Mouse (Mus musculus): ENCODE data around the gene Mef2d. TPM values are rescaled to one million over a fixed set of nuclear protein-coding genes. Genes with fewer than 3 reads are reported as not detected.
"Not testable (repeated sequence)": the region's sequence is repeated elsewhere in the genome, so short reads cannot be mapped to it uniquely, and the experiment has no call there.

Gene Mef2d
- polyA plus RNA-seq, 1 experiment from 2014 or later: 28.3 TPM

DNA sequence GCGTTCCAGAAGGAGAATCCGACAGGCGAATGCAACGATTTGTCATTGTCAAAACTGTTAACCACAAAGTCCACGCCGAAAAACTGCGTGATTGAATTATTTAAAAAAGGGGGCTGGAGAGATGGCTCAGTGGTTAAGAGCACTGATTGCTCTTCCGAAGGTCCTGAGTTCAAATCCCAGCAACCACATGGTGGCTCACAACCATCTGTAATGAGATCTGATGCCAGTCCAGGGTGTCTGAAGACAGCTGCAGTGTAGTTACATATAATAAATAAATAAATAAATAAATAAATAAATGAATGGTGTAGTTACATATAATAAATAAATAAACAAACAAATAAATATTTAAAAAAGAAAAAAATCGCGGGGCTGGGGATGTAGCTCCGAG, 36.2 kb downstream of the Mef2d start:
- not testable (repeated sequence) for H3K4me1 ChIP-seq (replicated peaks; ENCODE audit: control insufficient read depth, insufficient read depth, low read length); H3K27me3 ChIP-seq (replicated peaks; ENCODE audit: control insufficient read depth, insufficient read depth, low read length); H3K9me3 ChIP-seq (ENCODE audit: control insufficient read depth, low read length); ATAC-seq; H3K9ac ChIP-seq (replicated peaks; ENCODE audit: low read depth, low read length); H3K36me3 ChIP-seq (ENCODE audit: control insufficient read depth, insufficient read depth)
- peak overlapping the region; percentile 25 for H3K4me2 ChIP-seq (ENCODE audit: low read length)
- H3K27ac ChIP-seq (ENCODE audit: low read length): peak overlapping the region; percentile 99
- H3K4me3 ChIP-seq (replicated peaks; ENCODE audit: low read length): peak overlapping the region; percentile 60
- WGBS: 30% methylated on average over 11 of the region's 11 CpGs

DNA sequence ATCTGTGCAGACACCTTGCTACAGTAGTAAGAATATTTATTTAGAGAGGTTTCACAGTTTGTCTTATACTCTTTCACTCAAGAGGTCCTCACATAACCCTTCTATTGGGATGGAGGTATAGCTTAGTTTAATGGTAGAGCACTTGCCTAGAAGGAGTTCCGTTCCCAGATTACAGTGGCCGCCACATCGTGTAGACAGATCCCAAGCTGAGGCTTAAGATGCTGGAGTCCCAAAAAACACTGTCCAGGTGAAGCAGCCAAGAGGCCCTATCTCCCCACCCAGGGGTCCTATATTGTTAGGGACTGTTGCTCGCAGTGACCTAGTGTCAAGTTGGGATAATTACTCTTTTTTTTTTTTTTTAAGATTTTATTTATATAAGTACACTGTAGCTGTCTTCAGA, 36.8 kb downstream of the Mef2d start:
- Histone ChIP-seq H3K9me3 (ENCODE audit: control insufficient read depth, low read length) (no peaks in the 10 kb centered on the region), H3K27ac (ENCODE audit: low read length) (no peak overlapping the region), H3K9ac (replicated peaks; ENCODE audit: low read depth, low read length) (no peak overlapping the region), H3K4me3 (replicated peaks; ENCODE audit: low read length) (no peak overlapping the region), H3K4me2 (ENCODE audit: low read length) (no peak overlapping the region), H3K27me3 (replicated peaks; ENCODE audit: control insufficient read depth, insufficient read depth, low read length) (no peaks in the 10 kb centered on the region), H3K4me1 (replicated peaks; ENCODE audit: control insufficient read depth, insufficient read depth, low read length) (peaks cover 5% of the 10 kb centered on the region), H3K36me3 (ENCODE audit: control insufficient read depth, insufficient read depth) (0 out of 2 replicates have a peak, but pooled peaks cover 1% of the 10 kb centered on the region)
- 89% methylated on average over 4 of the region's 4 CpGs for WGBS
- ATAC-seq: no peak

DNA sequence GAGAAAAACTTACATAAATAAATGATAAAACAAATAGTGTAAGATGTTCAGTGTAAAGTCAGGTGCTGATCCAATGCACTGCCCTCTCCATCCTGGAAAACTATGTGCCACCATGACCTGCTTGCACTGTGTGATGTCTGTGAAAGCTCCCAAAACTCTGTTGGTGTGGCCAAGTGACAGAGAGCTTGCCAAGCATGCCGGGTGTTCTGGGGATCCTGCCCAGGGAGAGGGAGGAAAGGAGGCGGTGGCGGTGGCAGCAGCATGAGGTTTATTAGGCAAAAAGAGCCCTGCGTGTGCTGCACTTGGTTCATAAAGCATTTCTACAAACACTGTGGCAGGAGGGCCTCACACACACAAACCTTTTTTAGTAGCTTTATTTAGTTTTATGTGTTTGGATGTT, 39.2 kb downstream of the Mef2d start:
- H3K9me3 ChIP-seq (ENCODE audit: control insufficient read depth, low read length): no peaks in the 10 kb centered on the region
- WGBS: 58% methylated on average over 4 of the region's 4 CpGs
- no peaks in the 10 kb centered on the region for H3K27me3 ChIP-seq (replicated peaks; ENCODE audit: control insufficient read depth, insufficient read depth, low read length)
- H3K36me3 ChIP-seq (ENCODE audit: control insufficient read depth, insufficient read depth): no peaks in the 10 kb centered on the region
- no peak overlapping the region for H3K4me2 ChIP-seq (ENCODE audit: low read length)
- H3K9ac ChIP-seq (replicated peaks; ENCODE audit: low read depth, low read length): no peak overlapping the region
- ATAC-seq: no peak
- no peak overlapping the region for H3K4me3 ChIP-seq (replicated peaks; ENCODE audit: low read length)
- H3K27ac ChIP-seq (ENCODE audit: low read length): peak overlapping the region; percentile 41
- peaks cover 5% of the 10 kb centered on the region for H3K4me1 ChIP-seq (replicated peaks; ENCODE audit: control insufficient read depth, insufficient read depth, low read length)

DNA sequence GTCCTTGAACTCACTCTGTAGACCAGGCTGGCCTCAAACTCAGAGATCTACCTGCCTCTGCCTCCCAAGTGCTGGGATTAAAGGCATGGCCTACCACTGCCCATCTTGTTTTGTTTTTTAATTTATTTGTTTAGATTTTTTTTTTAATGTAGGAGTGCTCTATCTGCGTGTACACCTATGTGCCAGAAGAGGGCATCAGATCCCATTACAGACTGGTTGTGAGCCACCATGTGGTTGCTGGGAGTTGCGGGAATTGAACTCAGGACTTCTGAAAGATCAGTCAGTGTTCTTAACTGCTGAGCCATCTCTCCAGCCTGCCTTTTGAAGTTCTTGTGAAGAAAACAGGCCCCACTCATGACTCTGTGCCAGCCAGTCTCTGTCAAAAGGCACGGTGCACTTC, 44.3 kb downstream of the Mef2d start:
- no peak for ATAC-seq
- H3K4me1 ChIP-seq (replicated peaks; ENCODE audit: control insufficient read depth, insufficient read depth, low read length): no peaks in the 10 kb centered on the region; the same call in 1 of the 2 replicates
- no peak overlapping the region for H3K4me3 ChIP-seq (replicated peaks; ENCODE audit: low read length)
- H3K27ac ChIP-seq (ENCODE audit: low read length): no peak overlapping the region
- no peaks in the 10 kb centered on the region for H3K9me3 ChIP-seq (ENCODE audit: control insufficient read depth, low read length)
- H3K9ac ChIP-seq (replicated peaks; ENCODE audit: low read depth, low read length): no peak overlapping the region
- no peaks in the 10 kb centered on the region for H3K27me3 ChIP-seq (replicated peaks; ENCODE audit: control insufficient read depth, insufficient read depth, low read length)
- 68% methylated on average over 3 of the region's 3 CpGs for WGBS
- H3K4me2 ChIP-seq (ENCODE audit: low read length): no peak overlapping the region
- H3K36me3 ChIP-seq (ENCODE audit: control insufficient read depth, insufficient read depth): no peaks in the 10 kb centered on the region

DNA sequence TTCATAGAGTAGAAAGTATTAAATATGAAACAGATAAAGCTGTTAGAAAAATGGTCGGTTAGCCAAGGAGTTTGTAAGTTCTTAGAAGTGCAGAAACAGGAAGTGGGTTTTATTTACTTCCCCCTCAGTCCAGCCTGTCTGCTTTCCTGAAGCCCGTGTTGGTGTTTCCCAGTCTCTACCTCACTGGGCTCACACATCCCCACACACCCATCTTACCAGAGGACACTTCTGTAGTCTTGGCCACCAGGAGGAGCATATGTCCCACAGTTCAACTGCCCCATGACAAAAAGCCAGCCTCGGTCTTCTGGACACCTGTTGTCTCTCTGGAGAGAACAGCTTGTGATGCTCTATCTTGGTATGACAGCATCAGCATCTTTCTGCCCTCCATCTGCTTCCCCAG, 49.0 kb downstream of the Mef2d start:
- no peak overlapping the region for H3K4me2 ChIP-seq (ENCODE audit: low read length)
- H3K4me1 ChIP-seq (replicated peaks; ENCODE audit: control insufficient read depth, insufficient read depth, low read length): no peaks in the 10 kb centered on the region
- no peaks in the 10 kb centered on the region for H3K9me3 ChIP-seq (ENCODE audit: control insufficient read depth, low read length)
- WGBS: 27% methylated on average over 3 of the region's 3 CpGs
- no peak overlapping the region for H3K27ac ChIP-seq (ENCODE audit: low read length)
- H3K36me3 ChIP-seq (ENCODE audit: control insufficient read depth, insufficient read depth): no peaks in the 10 kb centered on the region
- no peak for ATAC-seq
- H3K4me3 ChIP-seq (replicated peaks; ENCODE audit: low read length): no peak overlapping the region
- no peaks in the 10 kb centered on the region for H3K27me3 ChIP-seq (replicated peaks; ENCODE audit: control insufficient read depth, insufficient read depth, low read length)
- no peak overlapping the region for H3K9ac ChIP-seq (replicated peaks; ENCODE audit: low read depth, low read length)

DNA sequence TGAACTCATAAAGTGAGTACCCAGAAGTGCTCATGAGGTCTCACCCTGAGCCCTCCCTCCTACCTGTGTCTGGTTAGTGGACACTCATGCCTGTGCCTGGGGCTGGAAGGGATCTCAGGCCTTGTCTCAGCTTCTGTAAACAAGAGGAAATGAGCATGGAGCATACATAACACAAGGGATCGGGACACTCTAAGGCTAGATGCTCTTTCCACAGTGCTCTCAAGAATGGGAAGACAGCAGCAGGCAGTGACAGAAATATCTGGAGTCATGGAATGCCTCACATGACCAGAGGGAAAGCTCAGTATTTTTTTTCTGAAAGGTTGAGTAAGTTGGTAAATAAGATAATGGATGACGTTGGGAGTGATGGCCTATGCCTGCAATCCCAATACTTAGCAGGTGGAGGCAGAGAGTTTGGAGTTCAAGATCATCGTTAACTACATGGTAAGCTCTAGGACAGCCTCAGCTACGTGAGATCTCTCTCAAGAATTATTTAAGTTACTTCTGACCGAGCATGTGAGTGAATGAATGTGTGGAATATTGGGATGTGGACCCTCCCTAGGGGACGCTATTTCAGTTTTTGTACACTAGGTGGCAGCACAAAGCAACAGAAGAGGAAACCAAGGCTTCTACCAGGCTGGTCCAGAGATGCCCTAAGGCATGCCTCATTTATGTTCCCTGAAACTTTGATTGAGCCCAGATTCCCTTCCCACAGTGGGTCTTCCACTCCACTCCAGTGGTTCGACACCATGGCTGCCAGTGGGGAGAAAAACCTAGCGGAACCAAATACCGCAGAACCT, 49.8 kb downstream of the Mef2d start:
- no peak overlapping the region for H3K27ac ChIP-seq (ENCODE audit: low read length)
- 26% methylated on average over 9 of the region's 9 CpGs for WGBS
- H3K27me3 ChIP-seq (replicated peaks; ENCODE audit: control insufficient read depth, insufficient read depth, low read length): no peaks in the 10 kb centered on the region
- no peak overlapping the region for H3K4me2 ChIP-seq (ENCODE audit: low read length)
- no peak overlapping the region for H3K4me3 ChIP-seq (replicated peaks; ENCODE audit: low read length)
- H3K9me3 ChIP-seq (ENCODE audit: control insufficient read depth, low read length): no peaks in the 10 kb centered on the region
- no peak overlapping the region for H3K9ac ChIP-seq (replicated peaks; ENCODE audit: low read depth, low read length)
- ATAC-seq: peak; percentile 83
- 0 out of 2 replicates have a peak, but pooled peaks cover 1% of the 10 kb centered on the region for H3K4me1 ChIP-seq (replicated peaks; ENCODE audit: control insufficient read depth, insufficient read depth, low read length)
- H3K36me3 ChIP-seq (ENCODE audit: control insufficient read depth, insufficient read depth): no peaks in the 10 kb centered on the region

DNA sequence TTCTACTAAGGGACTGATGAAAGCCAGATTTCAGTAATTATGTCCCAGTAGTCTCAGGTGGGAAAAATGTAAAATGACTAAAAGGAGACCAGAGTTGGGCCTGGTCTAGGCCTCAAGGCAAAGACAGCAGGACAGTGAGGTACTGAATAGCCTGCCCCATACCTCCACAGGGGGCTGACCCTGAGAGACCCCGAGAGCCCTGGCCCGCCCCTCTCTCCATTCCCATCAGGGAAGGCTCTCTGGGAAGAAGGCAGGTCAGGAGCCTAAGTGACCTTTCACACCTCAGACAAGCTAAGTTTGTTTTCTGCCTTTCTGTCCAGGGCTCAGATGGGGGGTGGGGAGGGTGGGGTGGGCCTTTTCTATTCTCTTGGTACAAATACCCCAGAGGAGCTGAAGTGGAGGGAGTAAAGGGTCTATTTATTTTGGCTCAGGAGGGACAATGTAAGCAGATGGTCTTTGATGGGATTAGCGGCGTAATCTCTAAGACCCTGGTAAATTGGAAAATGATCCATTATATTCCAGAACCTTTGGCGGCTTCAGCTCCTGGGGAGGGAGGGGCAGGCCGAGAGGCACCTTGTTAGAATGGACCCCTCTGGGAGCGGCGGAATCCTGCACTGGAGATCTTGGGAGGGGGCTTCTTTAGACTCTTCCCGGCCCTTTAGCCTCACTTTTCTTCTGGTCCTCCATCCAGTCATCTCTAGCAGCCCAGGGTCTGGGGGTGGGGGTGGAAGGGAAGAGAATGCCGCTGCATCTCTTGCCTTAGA, 55.8 kb downstream of the Mef2d start:
- H3K4me1 ChIP-seq (replicated peaks; ENCODE audit: control insufficient read depth, insufficient read depth, low read length): peaks cover 45% of the 10 kb centered on the region
- ATAC-seq: no peak
- WGBS: 9% methylated on average over 10 of the region's 10 CpGs

DNA sequence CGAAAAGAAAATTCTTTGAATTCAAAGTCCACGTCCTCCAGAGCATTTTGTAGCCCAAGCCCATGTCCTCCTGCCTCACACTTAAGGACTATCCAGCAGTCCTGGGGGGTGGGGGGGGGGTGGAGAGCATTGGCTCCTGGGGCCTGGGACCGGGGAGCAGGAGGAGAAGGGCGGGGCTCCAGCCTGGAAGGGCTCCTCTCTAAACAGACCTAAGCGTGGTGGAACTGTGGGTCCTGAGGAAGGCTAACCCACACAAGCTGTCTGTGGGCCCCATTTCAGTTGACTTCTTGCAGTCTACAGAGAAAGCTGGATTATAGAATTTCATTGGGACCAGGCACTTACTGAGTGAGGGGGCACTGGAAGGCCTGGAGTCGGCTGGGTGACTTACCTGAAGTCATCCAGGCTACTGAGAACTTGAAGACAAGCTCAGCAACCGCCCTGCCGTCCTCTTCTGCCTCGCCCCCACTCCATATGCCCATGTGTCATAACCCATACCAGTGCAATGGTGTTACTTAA, 56.4 kb downstream of the Mef2d start:
- H3K9me3 ChIP-seq (ENCODE audit: control insufficient read depth, low read length): no peaks in the 10 kb centered on the region
- H3K4me2 ChIP-seq (ENCODE audit: low read length): peak overlapping the region; percentile 32
- H3K4me3 ChIP-seq (replicated peaks; ENCODE audit: low read length): peak overlapping the region; percentile 13; the same call in 1 of the 2 replicates
- H3K9ac ChIP-seq (replicated peaks; ENCODE audit: low read depth, low read length): peak overlapping the region; percentile 54
- no peak for ATAC-seq
- peaks cover 51% of the 10 kb centered on the region for H3K4me1 ChIP-seq (replicated peaks; ENCODE audit: control insufficient read depth, insufficient read depth, low read length)
- H3K27me3 ChIP-seq (replicated peaks; ENCODE audit: control insufficient read depth, insufficient read depth, low read length): no peaks in the 10 kb centered on the region
- H3K27ac ChIP-seq (ENCODE audit: low read length): peak overlapping the region; percentile 100
- 15% methylated on average over 9 of the region's 9 CpGs for WGBS
- no peaks in the 10 kb centered on the region for H3K36me3 ChIP-seq (ENCODE audit: control insufficient read depth, insufficient read depth)

More for the DNA sequence above, 55.8 kb downstream of the Mef2d start:
- peak overlapping the region; percentile 100 for H3K27ac ChIP-seq (ENCODE audit: low read length)
- H3K4me3 ChIP-seq (replicated peaks; ENCODE audit: low read length): peak overlapping the region; percentile 13; the same call in 1 of the 2 replicates
- no peaks in the 10 kb centered on the region for H3K36me3 ChIP-seq (ENCODE audit: control insufficient read depth, insufficient read depth)
- H3K9ac ChIP-seq (replicated peaks; ENCODE audit: low read depth, low read length): peak overlapping the region; percentile 54
- H3K27me3 ChIP-seq (replicated peaks; ENCODE audit: control insufficient read depth, insufficient read depth, low read length): no peaks in the 10 kb centered on the region
- H3K9me3 ChIP-seq (ENCODE audit: control insufficient read depth, low read length): no peaks in the 10 kb centered on the region
- H3K4me2 ChIP-seq (ENCODE audit: low read length): peak overlapping the region; percentile 32

DNA sequence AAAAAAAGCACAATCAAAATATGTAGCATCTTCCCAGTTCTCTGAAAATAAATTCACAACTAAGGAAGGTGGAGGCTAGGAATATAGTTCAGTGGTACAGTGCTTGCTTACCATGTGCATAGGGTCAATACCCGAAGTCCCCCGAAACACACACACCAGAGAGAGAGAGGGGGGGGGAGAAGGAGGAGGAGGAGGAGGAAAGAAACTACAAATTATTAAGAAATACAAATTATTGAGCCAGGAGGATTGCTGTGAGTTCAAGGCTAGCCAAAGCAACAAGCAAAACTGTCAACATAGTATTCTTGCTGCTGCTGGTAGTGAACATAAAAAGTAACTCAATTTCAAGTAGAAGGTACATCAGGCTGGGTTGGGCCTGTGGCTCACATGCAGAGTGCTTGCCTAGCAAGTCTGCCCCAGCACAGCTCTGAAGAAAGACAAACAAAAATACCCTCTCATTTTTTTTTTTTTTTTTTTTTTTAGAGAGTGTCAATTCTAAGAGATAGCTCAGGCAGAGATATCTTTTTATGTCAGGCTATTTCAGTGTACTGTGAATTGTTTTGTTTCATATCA, 57.5 kb downstream of the Mef2d start:
- Histone ChIP-seq H3K27me3 (replicated peaks; ENCODE audit: control insufficient read depth, insufficient read depth, low read length) (no peaks in the 10 kb centered on the region), H3K9ac (replicated peaks; ENCODE audit: low read depth, low read length) (peak overlapping the region; percentile 100), H3K4me2 (ENCODE audit: low read length) (peak overlapping the region; percentile 67), H3K4me1 (replicated peaks; ENCODE audit: control insufficient read depth, insufficient read depth, low read length) (peaks cover 62% of the 10 kb centered on the region), H3K9me3 (ENCODE audit: control insufficient read depth, low read length) (no peaks in the 10 kb centered on the region), H3K27ac (ENCODE audit: low read length) (peak overlapping the region; percentile 100), H3K36me3 (ENCODE audit: control insufficient read depth, insufficient read depth) (no peaks in the 10 kb centered on the region), H3K4me3 (replicated peaks; ENCODE audit: low read length) (no peak overlapping the region; the same call in 1 of the 2 replicates)
- no peak for ATAC-seq
- whole genome bisulfite sequencing: 29% methylated on average over 2 of the region's 2 CpGs
